Comparison of ENCODE assay signal across 10 mouse cellular contexts in genomic region chr7:101393694-101394504, GRCm38 (mm10). TPM values are rescaled to one million over a fixed set of nuclear protein-coding genes. Genes with fewer than 3 reads are reported as not detected.
DNase-seq lines count a peak whose midpoint lies in the region; ATAC-seq and TF ChIP-seq lines count a peak whose summit lies in the region.
"Had no signal": no experiment of that assay in that cellular context is flagged by ENCODE, and none has a peak within 500 bp of the region (broad histone marks: within the 10 kb centered on the region; RNA-seq: fewer than 3 reads in every experiment).

No protein-coding gene starts in this region.

- H3K9ac ChIP-seq in kidney, embryonic 14.5 days (ENCODE audit: low read depth, low read length): peak overlapping the region; percentile 59; the same call in 1 of the 2 replicates

- no peaks in the 10 kb centered on the region for H3K9me3 ChIP-seq in kidney, embryonic 14.5 days (ENCODE audit: control insufficient read depth, low read length)

- peak; percentile 85 for ATAC-seq in kidney, embryonic 14.5 days (ENCODE audit: low FRiP score, low TSS enrichment)
- ATAC-seq in erythroblast, adult 5-6 weeks (replicated peaks; ENCODE audit: low FRiP score, poor library complexity, severe bottlenecking): no peak
- ATAC-seq: Patski had no signal

- H3K36me3 ChIP-seq in kidney, embryonic 14.5 days (ENCODE audit: control insufficient read depth, insufficient read depth, low read length): peaks cover 39% of the 10 kb centered on the region; the same call in 1 of the 2 replicates

- peak overlapping the region; percentile 97 for H3K27ac ChIP-seq in kidney, embryonic 14.5 days (ENCODE audit: low read depth, low read length)
- no peak overlapping the region for H3K27ac ChIP-seq in cerebellum, adult 2 months (ENCODE audit: insufficient read depth, low read length)

- peaks cover 29% of the 10 kb centered on the region for H3K4me1 ChIP-seq in kidney, embryonic 14.5 days (ENCODE audit: control insufficient read depth, insufficient read depth, low read length)
- no peaks in the 10 kb centered on the region for H3K4me1 ChIP-seq in cerebellum, adult 2 months (ENCODE audit: control insufficient read depth, insufficient read depth, low read length)

- intact Hi-C loops in left cerebral cortex, postnatal 25 days (cut with DNase I): no loop called here

- WGBS in kidney, embryonic 14.5 days: 29% methylated on average over 8 of the region's 8 CpGs
- 57% methylated on average over 8 of the region's 8 CpGs for WGBS in cerebellum, adult 2 months

- no peaks in the 10 kb centered on the region for H3K27me3 ChIP-seq in kidney, embryonic 14.5 days (ENCODE audit: control insufficient read depth, insufficient read depth, low read length)
- no peaks in the 10 kb centered on the region for H3K27me3 ChIP-seq in cerebellum, adult 2 months (ENCODE audit: control insufficient read depth, insufficient read depth, low read length)
- H3K27me3 ChIP-seq: megakaryocyte, embryonic 14.5 days; Patski had no signal

- peak; percentile 65 for DNase-seq in ovary, adult 18-20 months (ENCODE audit: low spot score)
- DNase-seq in ovary, postnatal 10 days (ENCODE audit: low spot score): no peak
- DNase-seq in heart, adult 18-20 months: peak; percentile 82 to 91
- DNase-seq in lung, postnatal 10 days: peak; percentile 92
- no peak for DNase-seq in left cerebral cortex, postnatal 25 days (ENCODE audit: low spot score in 2 of 2)
- no peak for DNase-seq in cerebellum, adult 2 months

- no peak for TF ChIP-seq CTCF in cerebellum, adult 2 months (IDR thresholded peaks at IDR 0.05; ENCODE audit: borderline replicate concordance, insufficient read depth, low read depth, low read length)

- peak overlapping the region; percentile 45 for H3K4me3 ChIP-seq in kidney, embryonic 14.5 days (ENCODE audit: low read length)
- H3K4me3 ChIP-seq in cerebellum, adult 2 months (replicated peaks; ENCODE audit: insufficient read depth, low read depth, low read length): no peak overlapping the region
- H3K4me3 ChIP-seq: megakaryocyte, embryonic 14.5 days had no signal

- H3K4me2 ChIP-seq in kidney, embryonic 14.5 days (replicated peaks; ENCODE audit: low read depth, low read length): peak overlapping the region; percentile 52

- TF ChIP-seq POLR2A in cerebellum, adult 2 months (IDR thresholded peaks at IDR 0.05; ENCODE audit: borderline replicate concordance, insufficient read depth, low read length): no peak

RNA-seq across cellular contexts. Expression of gene Gm45837, which starts 16.8 kb away (rescaled TPM):
- 1 to 10 TPM; 2.6 to 3.0 TPM for total RNA-seq in heart, adult 18-20 months (2021)
- polyA plus RNA-seq in kidney, embryonic 14.5 days (2014; fragmentation: Nextera tagmentation; extraction: Ambion mirVana): 10.2 and 13.2 TPM in 2 replicates
- not detected for total RNA-seq in left cerebral cortex, postnatal 25 days (2021)
- total RNA-seq in erythroblast, adult 5-6 weeks (2015; ENCODE audit: low replicate concordance): 5.0 TPM in 1 of 2 replicates, not detected in the other
- total RNA-seq in erythroblast, adult 5-6 weeks (2017; ENCODE audit: low replicate concordance): not detected in 2 replicates
- polyA plus RNA-seq in cerebellum, adult 2 months (2012; rRNA removed): 0.52 and 1.2 TPM in 2 replicates

RNA-seq across cellular contexts. Expression of gene Pde2a, which starts 27.6 kb away (rescaled TPM):
- total RNA-seq in heart, adult 18-20 months (2021): 10 to 100 TPM; 43.4 to 49.6 TPM
- polyA plus RNA-seq in kidney, embryonic 14.5 days (2014; fragmentation: Nextera tagmentation; extraction: Ambion mirVana): 11.0 and 16.4 TPM in 2 replicates
- total RNA-seq in left cerebral cortex, postnatal 25 days (2021): 100 to 1,000 TPM; 377 to 383 TPM
- total RNA-seq in erythroblast, adult 5-6 weeks (2015; ENCODE audit: low replicate concordance): 17.5 and 18.6 TPM in 2 replicates
- total RNA-seq in erythroblast, adult 5-6 weeks (2017; ENCODE audit: low replicate concordance): 13.0 and 16.4 TPM in 2 replicates
- polyA plus RNA-seq in cerebellum, adult 2 months (2012; rRNA removed): 26.6 and 29.6 TPM in 2 replicates

RNA-seq across cellular contexts. Expression of gene Arap1, which starts 46.0 kb away (rescaled TPM):
- total RNA-seq in heart, adult 18-20 months (2021): 10 to 100 TPM; 31.3 to 35.1 TPM
- polyA plus RNA-seq in kidney, embryonic 14.5 days (2014; fragmentation: Nextera tagmentation; extraction: Ambion mirVana): 70.9 and 92.5 TPM in 2 replicates
- total RNA-seq in left cerebral cortex, postnatal 25 days (2021): 10 to 100 TPM; 17.9 to 19.9 TPM
- total RNA-seq in erythroblast, adult 5-6 weeks (2015; ENCODE audit: low replicate concordance): 24.2 and 26.5 TPM in 2 replicates
- total RNA-seq in erythroblast, adult 5-6 weeks (2017; ENCODE audit: low replicate concordance): 8.3 and 24.5 TPM in 2 replicates
- 41.8 and 44.8 TPM in 2 replicates for polyA plus RNA-seq in cerebellum, adult 2 months (2012; rRNA removed)

Comparison
In these comparisons a context has a peak if more than half of its experiments do, and no peak if none do; other contexts are left out.
1. DNase-seq: peak in ovary, adult 18-20 months (single experiment), heart, adult 18-20 months (2 of 2) and lung, postnatal 10 days (single experiment); none in ovary, postnatal 10 days (single experiment), left cerebral cortex, postnatal 25 days (0 of 2) and cerebellum, adult 2 months (0 of 2).
2. RNA of gene Pde2a, which starts 27.6 kb away (total RNA-seq): 377 to 383 TPM in left cerebral cortex, postnatal 25 days; 43.4 to 49.6 TPM in heart, adult 18-20 months and 13.0 to 18.6 TPM in erythroblast, adult 5-6 weeks; every median in the first group is over 4 times any median in the second.